Mouse (Mus musculus) heart, embryonic 11.5 days (tissue): Measurements from ENCODE around the gene Fam83b. TPM values are rescaled to one million over a fixed set of nuclear protein-coding genes. Genes with fewer than 3 reads are reported as not detected.

Experiments
- ATAC-seq: fragments of 200-750 bp; cut with Nextera tagmentation; replicated peaks from 2 replicates; pipeline ENCODE4 v1.8.0; 2017; ENCODE audit warnings: moderate library complexity; ENCODE audit not compliant: insufficient number of reproducible peaks, low FRiP score, low TSS enrichment
- H3K27ac ChIP-seq: fragments of 300-500 bp; sonication (generic); 2 replicates; pipeline ENCODE4 v1.5.1; 2014; ENCODE audit warnings: mild to moderate bottlenecking, low read depth, low read length
- H3K27me3 ChIP-seq: fragments of 300-500 bp; sonication (generic); 2 replicates; pipeline ENCODE4 v1.6.1; 2014; ENCODE audit warnings: mild to moderate bottlenecking, low read length, mixed read lengths; ENCODE audit not compliant: control insufficient read depth, insufficient read depth
- H3K36me3 ChIP-seq: fragments of 300-500 bp; sonication (generic); 2 replicates; pipeline ENCODE4 v1.6.1; 2014; ENCODE audit warnings: mild to moderate bottlenecking, low read length, moderate library complexity, mixed read lengths; ENCODE audit not compliant: control insufficient read depth, insufficient read depth
- H3K4me1 ChIP-seq: fragments of 300-500 bp; sonication (generic); 2 replicates; pipeline ENCODE4 v1.6.1; 2014; ENCODE audit warnings: low read length; ENCODE audit not compliant: control insufficient read depth, insufficient read depth
- H3K4me2 ChIP-seq: fragments of 300-500 bp; sonication (generic); 2 replicates; pipeline ENCODE4 v1.6.1; 2014; ENCODE audit warnings: mild to moderate bottlenecking, moderate library complexity
- H3K4me3 ChIP-seq: fragments of 300-500 bp; sonication (generic); 2 replicates; pipeline ENCODE4 v1.5.1; 2014; ENCODE audit warnings: low read depth, low read length
- H3K9ac ChIP-seq: fragments of 300-500 bp; sonication (generic); 2 replicates; pipeline ENCODE4 v1.6.1; 2014; ENCODE audit warnings: mild to moderate bottlenecking, low read depth, low read length, moderate library complexity
- H3K9me3 ChIP-seq: fragments of 300-500 bp; sonication (generic); replicated peaks from 2 replicates; pipeline ENCODE4 v1.6.1; 2016; ENCODE audit warnings: low read length; ENCODE audit not compliant: control insufficient read depth
- WGBS: fragments of 180-500 bp; shearing (Covaris S2); extraction: QIAGEN DNeasy Blood & Tissue Kit; methylation state at CpG from one replicate; pipeline ENCODE4 v1.1.7; 2014; ENCODE audit not compliant: insufficient replicate concordance; 5-methylcytosine and 5-hydroxymethylcytosine counted together
- polyA plus RNA-seq: library from polyadenylated mRNA; unstranded; fragments of >200 nt; fragmentation: Nextera tagmentation; extraction: Ambion mirVana; gene quantifications from 2 replicates; pipeline ENCODE4 v1.2.1, GENCODE M21; 2014

Gene Fam83b
- polyA plus RNA-seq, 1 experiment from 2014 or later, result 0.84 TPM

DNA sequence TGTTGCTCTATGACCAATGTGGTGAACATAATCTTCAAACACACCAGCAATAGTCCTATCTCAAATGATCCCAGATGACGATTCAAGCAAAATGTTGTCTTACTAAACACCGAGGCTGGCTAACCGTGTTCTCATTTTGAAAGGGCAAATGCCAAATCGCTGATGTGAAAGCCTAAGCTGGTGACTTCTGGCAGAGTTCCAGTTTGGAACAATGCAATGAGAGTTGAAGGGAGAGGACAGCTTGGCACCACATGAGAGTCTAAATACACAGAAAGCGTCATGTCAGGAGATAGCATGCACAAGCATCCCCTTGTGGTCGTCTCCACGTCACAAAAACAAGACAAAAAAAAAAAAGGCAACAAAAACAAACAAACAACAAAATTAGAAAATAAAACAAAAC lies 27.6 kb downstream of the Fam83b start:
- Histone ChIP-seq H3K27ac (no peak overlapping the region), H3K4me3 (no peak overlapping the region), H3K36me3 (no peaks in the 10 kb centered on the region), H3K4me1 (no peaks in the 10 kb centered on the region), H3K4me2 (no peak overlapping the region), H3K27me3 (no peaks in the 10 kb centered on the region), H3K9ac (no peak overlapping the region), H3K9me3 (no peaks in the 10 kb centered on the region)
- 70% methylated on average over 7 of the region's 7 CpGs for WGBS
- no peak for ATAC-seq

- WGBS, result 83% methylated on average over 9 of the region's 9 CpGs
- no peak overlapping the region for H3K4me2 ChIP-seq
- no peaks in the 10 kb centered on the region for H3K27me3 ChIP-seq
- no peaks in the 10 kb centered on the region for H3K4me1 ChIP-seq
- no peak overlapping the region for H3K9ac ChIP-seq
- no peak for ATAC-seq
- no peaks in the 10 kb centered on the region for H3K36me3 ChIP-seq
- H3K27ac ChIP-seq, result no peak overlapping the region
- H3K4me3 ChIP-seq, result no peak overlapping the region
- no peaks in the 10 kb centered on the region for H3K9me3 ChIP-seq
Observed at GRCm38 (mm10) chr9:76536032-76536431, 30.9 kb downstream of the Fam83b start.

DNA sequence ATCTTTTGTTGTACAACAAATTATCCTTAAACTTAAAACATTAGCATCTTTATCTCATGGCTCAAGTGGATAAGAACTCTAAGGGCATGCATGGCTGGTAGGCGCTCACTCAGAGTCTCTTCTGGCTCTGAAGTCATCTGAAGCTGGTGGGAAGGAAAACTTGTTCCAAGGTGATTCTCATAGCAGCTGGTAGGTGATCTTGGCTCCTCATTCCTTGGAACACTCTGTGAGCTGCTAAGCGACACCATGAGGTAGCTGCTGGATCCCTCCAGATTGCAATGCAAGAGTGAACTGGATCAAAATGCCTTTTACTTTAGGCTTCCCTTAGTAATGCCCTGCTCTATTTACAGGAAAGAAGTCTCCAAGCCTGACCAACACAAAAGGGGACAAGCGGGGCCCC lies 34.5 kb downstream of the Fam83b start:
- no peaks in the 10 kb centered on the region for H3K9me3 ChIP-seq
- no peaks in the 10 kb centered on the region for H3K36me3 ChIP-seq
- no peak for ATAC-seq
- no peak overlapping the region for H3K27ac ChIP-seq
- WGBS, result 82% methylated on average over 3 of the region's 3 CpGs
- no peak overlapping the region for H3K4me2 ChIP-seq
- H3K9ac ChIP-seq, result no peak overlapping the region
- H3K27me3 ChIP-seq, result no peaks in the 10 kb centered on the region
- no peaks in the 10 kb centered on the region for H3K4me1 ChIP-seq
- H3K4me3 ChIP-seq, result no peak overlapping the region

GRCm38 (mm10) chr9:76531368-76531767 lies 35.5 kb downstream of the Fam83b start:
- no peak for ATAC-seq
- 79% methylated on average over 4 of the region's 4 CpGs for WGBS
- no peak overlapping the region for H3K4me2 ChIP-seq
- no peaks in the 10 kb centered on the region for H3K36me3 ChIP-seq
- H3K27ac ChIP-seq, result no peak overlapping the region
- H3K4me1 ChIP-seq, result no peaks in the 10 kb centered on the region
- H3K9ac ChIP-seq, result no peak overlapping the region
- H3K27me3 ChIP-seq, result no peaks in the 10 kb centered on the region
- H3K9me3 ChIP-seq, result no peaks in the 10 kb centered on the region
- H3K4me3 ChIP-seq, result no peak overlapping the region

GRCm38 (mm10) chr9:76525592-76525991 lies 41.3 kb downstream of the Fam83b start:
- H3K36me3 ChIP-seq, result no peaks in the 10 kb centered on the region
- H3K4me1 ChIP-seq, result peaks cover 2% of the 10 kb centered on the region; the same call in 1 of the 2 replicates
- no peak overlapping the region for H3K4me2 ChIP-seq
- no peak overlapping the region for H3K27ac ChIP-seq
- H3K27me3 ChIP-seq, result no peaks in the 10 kb centered on the region
- no peak overlapping the region for H3K9ac ChIP-seq
- no peaks in the 10 kb centered on the region for H3K9me3 ChIP-seq
- H3K4me3 ChIP-seq, result no peak overlapping the region
- ATAC-seq, result no peak

DNA sequence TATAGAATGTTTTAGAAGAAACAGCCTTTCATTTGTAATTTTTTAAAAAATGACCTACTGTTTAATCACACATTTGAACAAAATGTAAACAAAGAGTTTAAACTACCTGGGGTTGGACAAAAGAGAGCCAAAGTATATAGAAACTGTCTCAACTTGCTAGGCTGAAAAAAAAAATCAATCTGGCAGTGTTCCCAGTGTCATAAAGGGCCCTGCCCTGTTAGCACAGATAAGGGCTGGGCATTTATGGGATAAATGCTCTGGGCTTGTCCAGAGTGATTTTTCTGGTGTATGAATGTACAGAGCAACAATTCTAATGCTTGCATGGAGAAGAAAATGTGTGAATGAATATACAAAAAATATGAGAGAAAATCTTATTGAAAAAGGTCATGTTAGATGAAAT lies 43.8 kb downstream of the Fam83b start:
- Histone ChIP-seq H3K27me3 (no peaks in the 10 kb centered on the region), H3K4me1 (peaks cover 2% of the 10 kb centered on the region; the same call in 1 of the 2 replicates), H3K4me2 (no peak overlapping the region), H3K36me3 (no peaks in the 10 kb centered on the region), H3K9ac (no peak overlapping the region), H3K27ac (no peak overlapping the region), H3K9me3 (no peaks in the 10 kb centered on the region), H3K4me3 (no peak overlapping the region)
- no peak for ATAC-seq

GRCm38 (mm10) chr9:76521640-76522039 lies 45.3 kb downstream of the Fam83b start:
- no peak overlapping the region for H3K4me3 ChIP-seq
- H3K27ac ChIP-seq, result no peak overlapping the region
- H3K36me3 ChIP-seq, result no peaks in the 10 kb centered on the region
- WGBS, result 69% methylated on average over 3 of the region's 3 CpGs
- H3K4me2 ChIP-seq, result no peak overlapping the region
- ATAC-seq, result no peak
- H3K27me3 ChIP-seq, result no peaks in the 10 kb centered on the region
- peaks cover 2% of the 10 kb centered on the region; the same call in 1 of the 2 replicates for H3K4me1 ChIP-seq
- H3K9me3 ChIP-seq, result no peaks in the 10 kb centered on the region
- H3K9ac ChIP-seq, result no peak overlapping the region

- Histone ChIP-seq H3K9me3 (no peaks in the 10 kb centered on the region), H3K4me3 (no peak overlapping the region), H3K9ac (no peak overlapping the region), H3K4me2 (no peak overlapping the region), H3K27me3 (no peaks in the 10 kb centered on the region), H3K4me1 (peaks cover 2% of the 10 kb centered on the region; the same call in 1 of the 2 replicates), H3K36me3 (no peaks in the 10 kb centered on the region), H3K27ac (no peak overlapping the region)
- ATAC-seq, result no peak
- WGBS, result 62% methylated on average over 1 of the region's 1 CpGs
Observed at GRCm38 (mm10) chr9:76518665-76519064, 48.3 kb downstream of the Fam83b start.

- Histone ChIP-seq H3K36me3 (no peaks in the 10 kb centered on the region), H3K27ac (no peak overlapping the region), H3K4me1 (peaks cover 5% of the 10 kb centered on the region; the same call in 1 of the 2 replicates), H3K9me3 (no peaks in the 10 kb centered on the region), H3K4me3 (no peak overlapping the region), H3K4me2 (no peak overlapping the region), H3K9ac (no peak overlapping the region), H3K27me3 (no peaks in the 10 kb centered on the region)
- no peak for ATAC-seq
Observed at GRCm38 (mm10) chr9:76505650-76506049, 61.3 kb downstream of the Fam83b start.
